Comparison of ENCODE assay signal across 12 mouse cellular contexts in genomic region chr13:57950091-57950490, GRCm38 (mm10). TPM values are rescaled to one million over a fixed set of nuclear protein-coding genes. Genes with fewer than 3 reads are reported as not detected.
DNase-seq lines count a peak whose midpoint lies in the region; ATAC-seq lines count a peak whose summit lies in the region.
"Had no signal": no experiment of that assay in that cellular context is flagged by ENCODE, and none has a peak within 500 bp of the region (broad histone marks: within the 10 kb centered on the region; RNA-seq: fewer than 3 reads in every experiment).

No protein-coding gene starts in this region.

- peak; percentile 6 for DNase-seq in gastrocnemius, postnatal 25 days
- no peak for DNase-seq in gastrocnemius, postnatal 36 days
- peak; percentile 52 to 58 for DNase-seq in cerebellum, adult 18-20 months
- DNase-seq in frontal cortex, adult 2 months (ENCODE audit: extremely low spot score in 1 of 2, low spot score in 1 of 2): peak; percentile 62 to 80
- DNase-seq in right cerebral cortex, adult 2 months (ENCODE audit: low spot score in 2 of 2): peak; percentile 62 to 63
- no peak for DNase-seq in ovary, postnatal 36 days (ENCODE audit: low spot score)
- no peak for DNase-seq in lung, adult 18-20 months
- DNase-seq: adrenal gland, postnatal 25 days; kidney, postnatal 14 days had no signal

- intact Hi-C loops in gastrocnemius, postnatal 36 days (cut with DNase I): no loop called here

- ATAC-seq in megakaryocyte progenitor cell, adult 5-6 weeks (replicated peaks; ENCODE audit: poor library complexity): no peak
- ATAC-seq: intestine, embryonic 16.5 days had no signal

RNA-seq across cellular contexts. Expression of gene Spock1, which starts 42.0 kb away (rescaled TPM):
- total RNA-seq in gastrocnemius, postnatal 25 days (2021): under 1 TPM; 0.48 to 0.72 TPM
- total RNA-seq in gastrocnemius, postnatal 36 days (2021): 1 to 10 TPM in 1 of 2 experiments, under 1 TPM in 1; 0.30 to 1.2 TPM
- polyA plus RNA-seq in frontal cortex, adult 2 months (2012; rRNA removed): 89.1 and 89.9 TPM in 2 replicates
- not detected in 2 replicates for total RNA-seq in megakaryocyte progenitor cell, adult 5-6 weeks (2015)
- total RNA-seq in megakaryocyte progenitor cell, adult 5-6 weeks (2017): not detected in 2 replicates
- polyA plus RNA-seq: G1E had no signal

Comparison
In these comparisons a context has a peak if more than half of its experiments do, and no peak if none do; other contexts are left out.
1. DNase-seq: peak in gastrocnemius, postnatal 25 days (single experiment), cerebellum, adult 18-20 months (2 of 2), frontal cortex, adult 2 months (2 of 2) and right cerebral cortex, adult 2 months (2 of 2); none in gastrocnemius, postnatal 36 days (0 of 2), ovary, postnatal 36 days (single experiment) and lung, adult 18-20 months (0 of 2).